Mouse (Mus musculus): Measurements from ENCODE around the gene Slc2a1. TPM values are rescaled to one million over a fixed set of nuclear protein-coding genes. Genes with fewer than 3 reads are reported as not detected.
A peak's percentile ranks its signal among the peaks of the same experiment; 100 is the strongest.

Slc2a1 gene
- total RNA-seq, 2 experiments from 2014 or later, result 9.0 to 14.3 TPM

- ATAC-seq (ENCODE audit: poor library complexity, severe bottlenecking), result no peak
Observed at GRCm38 (mm10) chr4:119128547-119128946, 20.0 kb downstream of the Slc2a1 start.

DNA sequence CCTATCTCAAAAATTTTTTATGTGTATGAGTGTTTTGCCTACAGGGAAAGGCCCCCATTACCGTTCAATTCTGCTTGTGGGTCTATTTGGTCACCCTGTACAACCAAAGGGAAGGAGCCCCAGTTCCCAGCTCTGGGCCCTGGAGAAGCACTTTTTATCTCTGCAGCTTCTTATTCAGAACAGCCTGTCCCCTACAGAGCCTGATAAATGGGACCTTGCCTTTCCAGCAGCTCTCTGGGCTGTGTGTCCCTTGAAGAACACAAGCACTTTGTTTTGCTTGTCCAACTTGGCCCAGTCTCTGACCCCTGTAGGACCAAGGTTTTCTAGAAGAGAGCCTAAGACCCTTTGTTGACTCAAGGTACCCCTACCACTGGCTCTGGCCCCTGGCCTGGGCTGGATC is 20.6 kb downstream of the Slc2a1 start:
- no peak for ATAC-seq (ENCODE audit: poor library complexity, severe bottlenecking)

GRCm38 (mm10) chr4:119131189-119131910 is 22.8 kb downstream of the Slc2a1 start:
- ATAC-seq (ENCODE audit: poor library complexity, severe bottlenecking), result peak; percentile 62

- no peak for ATAC-seq (ENCODE audit: poor library complexity, severe bottlenecking)
Observed at GRCm38 (mm10) chr4:119133306-119133705, 24.8 kb downstream of the Slc2a1 start.

DNA sequence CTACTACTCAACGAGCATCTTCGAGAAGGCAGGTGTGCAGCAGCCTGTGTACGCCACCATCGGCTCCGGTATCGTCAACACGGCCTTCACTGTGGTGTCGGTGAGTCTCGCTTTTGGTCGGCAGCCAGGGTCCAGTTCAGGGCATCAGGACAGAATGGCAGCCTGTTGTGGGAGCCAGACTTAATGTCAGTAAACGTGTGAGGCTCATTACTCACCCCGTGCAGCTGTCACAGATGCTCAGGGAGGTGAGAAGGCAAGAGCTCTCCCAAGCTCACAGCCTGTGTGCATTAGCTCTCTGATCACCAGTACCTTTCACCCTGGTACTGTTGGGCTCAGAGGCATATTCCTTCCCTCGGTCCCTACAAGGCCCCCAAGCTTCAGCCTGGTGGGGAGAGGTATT is 25.3 kb downstream of the Slc2a1 start:
- no peak for ATAC-seq (ENCODE audit: poor library complexity, severe bottlenecking)

DNA sequence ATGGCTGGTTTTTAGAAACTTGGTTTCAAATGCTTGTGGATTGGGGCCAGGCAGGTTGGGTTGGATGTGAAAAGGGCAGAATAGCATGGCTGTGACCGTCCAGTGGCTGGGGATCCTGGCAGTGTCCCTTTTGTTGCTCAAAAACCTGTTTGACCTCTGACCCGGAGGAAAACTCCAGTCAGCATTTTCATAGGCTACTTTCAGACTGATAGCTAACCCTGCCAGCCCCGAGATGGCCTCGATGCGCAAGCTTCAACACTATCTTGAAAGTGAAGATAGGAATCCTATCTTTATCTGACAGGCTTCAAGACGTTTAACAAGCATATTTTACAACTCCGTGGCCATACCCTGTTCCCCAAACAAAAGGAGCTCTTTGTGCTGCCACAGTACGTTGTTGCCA is 28.8 kb downstream of the Slc2a1 start:
- no peak for ATAC-seq (ENCODE audit: poor library complexity, severe bottlenecking)

GRCm38 (mm10) chr4:119138171-119138570 is 29.7 kb downstream of the Slc2a1 start:
- no peak for ATAC-seq (ENCODE audit: poor library complexity, severe bottlenecking)

DNA sequence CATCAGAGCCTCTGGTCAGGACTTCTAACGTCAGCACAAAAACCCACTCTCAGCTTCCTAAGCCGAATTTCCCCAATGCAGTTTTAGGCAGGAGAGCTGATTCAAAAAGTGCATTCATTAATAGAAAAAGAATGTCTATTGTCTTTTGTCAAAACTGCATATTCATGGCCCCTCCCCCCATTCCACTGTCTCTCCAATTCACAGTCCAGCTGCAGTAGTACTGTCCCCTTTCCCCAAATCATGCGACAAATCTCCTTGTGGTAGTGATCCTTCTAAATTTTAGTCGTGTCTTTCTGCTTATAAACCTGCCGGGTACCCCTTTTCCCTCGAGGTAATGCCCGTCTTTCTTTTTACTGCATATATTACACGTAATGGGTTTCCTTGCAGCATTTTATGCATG is 30.3 kb downstream of the Slc2a1 start:
- ATAC-seq (ENCODE audit: poor library complexity, severe bottlenecking), result no peak

DNA sequence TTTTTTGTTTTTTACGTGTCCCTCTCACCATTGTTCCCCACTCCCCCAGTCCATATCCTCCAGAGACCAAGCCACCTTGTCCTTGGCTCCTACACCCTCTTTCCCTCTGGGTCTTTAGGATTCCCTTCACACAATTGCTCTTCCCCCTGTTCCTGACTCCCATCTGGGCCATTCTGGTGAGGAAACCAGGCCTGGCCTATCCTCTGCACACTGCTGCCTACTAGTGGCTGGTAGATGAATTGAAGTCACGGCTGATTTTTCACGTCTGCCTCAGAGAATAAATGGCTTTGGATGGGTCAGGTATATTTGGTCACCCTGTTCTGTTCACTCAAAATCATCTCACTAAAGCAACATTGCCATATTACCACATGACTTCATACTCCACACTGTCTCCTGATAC is 31.6 kb downstream of the Slc2a1 start:
- peak; percentile 90 for ATAC-seq (ENCODE audit: poor library complexity, severe bottlenecking)

DNA sequence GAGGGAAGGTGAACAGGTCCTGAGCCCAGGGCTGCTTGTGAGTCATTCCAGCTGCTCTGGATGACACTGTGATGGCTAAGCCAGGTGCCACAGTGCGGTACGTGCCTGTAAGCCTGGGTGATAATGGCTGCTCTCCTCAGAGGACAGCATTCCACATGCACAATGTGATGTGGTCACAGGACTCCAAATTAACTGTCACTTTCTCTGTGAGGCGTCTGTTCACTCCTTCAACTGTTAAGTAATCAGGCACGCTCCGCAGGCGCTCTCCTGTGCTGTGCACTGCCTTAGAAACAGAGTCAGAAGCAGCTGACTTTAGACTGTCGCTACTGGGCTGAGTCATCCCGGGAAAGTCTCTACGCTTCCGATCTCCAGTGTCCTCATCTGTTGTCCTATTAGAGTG is 32.7 kb downstream of the Slc2a1 start:
- no peak for ATAC-seq (ENCODE audit: poor library complexity, severe bottlenecking)

DNA sequence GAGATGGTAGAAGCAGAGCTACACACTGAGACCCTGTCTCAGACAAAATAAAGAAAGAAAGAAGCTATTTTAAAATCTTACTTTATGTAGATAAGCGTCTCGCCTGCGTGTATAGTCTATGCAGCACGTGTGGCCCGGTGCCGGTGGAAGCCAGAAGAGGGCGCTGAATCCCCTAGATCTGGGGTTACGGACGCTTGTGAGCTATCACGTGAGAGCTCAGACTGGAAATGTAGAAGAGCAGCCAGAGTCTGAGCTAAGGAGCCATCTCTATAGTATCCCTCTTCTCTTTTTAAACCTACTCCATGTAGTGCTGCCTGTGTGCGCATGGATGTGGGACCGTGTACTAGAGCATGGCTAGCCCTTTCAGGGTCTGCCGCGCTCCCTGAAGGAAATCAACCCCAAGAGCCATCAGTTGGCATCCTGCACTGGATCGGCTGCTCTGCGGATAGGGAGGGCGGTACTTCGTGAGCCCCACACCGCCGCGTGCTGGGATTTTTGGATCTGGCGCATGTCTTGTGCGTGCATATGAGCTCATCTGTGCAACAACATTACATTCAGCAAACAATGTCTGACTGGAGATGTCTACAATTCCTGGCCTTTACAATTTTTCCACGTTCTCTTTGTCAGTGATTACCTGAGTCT is 33.8 kb downstream of the Slc2a1 start:
- peak; percentile 72 for ATAC-seq (ENCODE audit: poor library complexity, severe bottlenecking)

GRCm38 (mm10) chr4:119146816-119147215 is 38.3 kb downstream of the Slc2a1 start:
- ATAC-seq (ENCODE audit: poor library complexity, severe bottlenecking), result no peak

GRCm38 (mm10) chr4:119147347-119147746 is 38.8 kb downstream of the Slc2a1 start:
- no peak for ATAC-seq (ENCODE audit: poor library complexity, severe bottlenecking)

GRCm38 (mm10) chr4:119148741-119149140 is 40.2 kb downstream of the Slc2a1 start:
- ATAC-seq (ENCODE audit: poor library complexity, severe bottlenecking), result no peak

- ATAC-seq (ENCODE audit: poor library complexity, severe bottlenecking), result peak; percentile 80
Observed at GRCm38 (mm10) chr4:119157186-119157585, 48.7 kb downstream of the Slc2a1 start.

DNA sequence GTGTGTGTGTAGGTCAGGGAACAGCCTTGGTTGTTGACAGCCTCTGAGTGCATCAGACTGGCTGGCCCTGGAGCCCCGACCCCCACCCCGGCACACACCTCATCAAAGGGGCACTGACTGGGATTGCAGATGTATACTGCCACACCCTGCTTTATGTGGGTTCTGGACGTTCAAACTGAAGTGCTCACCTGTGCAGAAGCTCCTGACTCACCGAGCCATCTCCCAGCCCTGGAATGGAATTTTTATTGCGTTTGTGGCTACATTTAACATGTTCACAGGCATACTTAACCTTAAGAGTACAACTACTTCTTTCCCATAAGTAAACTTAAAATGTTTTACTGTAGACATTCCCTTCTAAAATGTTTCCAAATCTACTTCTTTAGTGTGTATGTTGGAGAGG is 49.4 kb downstream of the Slc2a1 start:
- ATAC-seq (ENCODE audit: poor library complexity, severe bottlenecking), result no peak

DNA sequence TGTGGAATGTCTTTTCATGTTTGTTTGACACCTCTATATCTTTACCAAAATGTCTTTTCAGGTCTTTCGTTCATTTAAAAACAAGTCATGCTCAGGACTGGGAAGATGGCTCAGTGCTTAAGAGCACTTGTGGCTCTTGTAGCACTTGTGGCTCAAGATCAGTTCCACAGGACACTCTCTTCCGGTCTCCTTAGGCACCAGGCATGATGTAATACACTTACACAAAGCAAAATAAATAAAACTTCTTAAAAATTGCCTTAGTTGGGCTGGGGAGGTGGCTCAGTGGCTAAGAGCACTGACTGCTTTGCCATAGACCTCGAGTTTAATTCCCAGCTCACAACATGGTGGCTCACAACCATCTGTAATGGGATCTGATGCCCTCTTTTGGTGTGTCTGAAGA is 52.8 kb downstream of the Slc2a1 start:
- ATAC-seq (ENCODE audit: poor library complexity, severe bottlenecking), result no peak

- no peak for ATAC-seq (ENCODE audit: poor library complexity, severe bottlenecking)
Observed at GRCm38 (mm10) chr4:119162990-119163389, 54.5 kb downstream of the Slc2a1 start.

DNA sequence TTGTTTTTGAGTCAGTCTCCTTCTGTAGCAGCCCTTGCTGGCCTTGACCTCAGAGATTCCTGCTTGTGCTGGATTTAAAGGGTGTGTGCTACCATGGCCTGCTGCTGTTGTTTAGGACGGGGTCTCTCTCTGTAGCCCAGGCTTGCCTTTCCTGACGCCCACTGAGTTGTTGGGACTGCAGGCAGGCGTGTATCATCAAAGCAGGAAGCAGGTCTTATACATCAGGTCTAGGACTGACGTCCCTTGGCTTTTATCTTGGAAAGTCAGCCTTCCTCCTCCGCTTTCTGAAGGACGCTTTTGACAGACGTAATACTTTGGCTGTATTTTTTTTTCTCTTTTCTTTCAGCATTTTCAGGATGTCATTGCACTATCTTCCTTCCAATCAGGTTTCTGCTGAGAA is 57.4 kb downstream of the Slc2a1 start:
- no peak for ATAC-seq (ENCODE audit: poor library complexity, severe bottlenecking)

DNA sequence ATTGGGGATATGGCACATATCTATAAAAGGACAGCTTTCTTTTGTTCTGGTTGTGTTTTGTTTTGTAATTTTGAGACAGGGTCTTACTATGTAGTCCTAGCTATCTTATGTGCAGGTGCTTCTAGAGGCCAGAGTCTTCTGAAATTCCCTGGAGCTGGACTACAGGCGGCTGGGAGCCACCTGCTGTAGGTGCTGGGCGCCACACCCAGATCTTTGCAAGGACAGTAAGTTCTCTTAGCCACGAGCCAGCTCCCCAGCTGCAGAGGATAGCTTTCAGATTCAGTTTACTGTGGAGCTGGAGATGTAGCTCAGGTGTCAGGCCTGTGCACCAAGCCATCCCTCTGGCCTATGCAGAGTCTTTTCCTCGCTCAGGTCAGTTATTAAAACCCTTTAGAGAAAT is 58.6 kb downstream of the Slc2a1 start:
- no peak for ATAC-seq (ENCODE audit: poor library complexity, severe bottlenecking)

DNA sequence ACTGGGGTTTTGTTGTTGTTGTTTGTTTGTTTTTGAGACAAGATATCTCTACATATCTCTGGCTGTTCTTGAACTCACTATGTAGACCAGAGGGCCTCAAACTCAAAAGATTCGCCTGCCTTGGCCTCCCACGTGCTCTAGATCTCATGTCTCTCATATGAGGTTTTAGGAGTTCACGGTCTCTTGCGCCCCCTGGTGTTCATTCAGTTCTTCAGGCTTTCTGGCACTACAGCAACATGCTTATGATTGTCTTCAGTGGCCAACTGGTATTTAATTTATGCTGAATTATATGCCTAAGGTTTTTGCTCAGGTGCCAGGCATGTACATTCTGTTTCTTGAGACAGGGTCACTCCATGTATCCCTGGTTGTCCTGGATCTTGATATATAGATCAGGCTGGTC is 59.2 kb downstream of the Slc2a1 start:
- ATAC-seq (ENCODE audit: poor library complexity, severe bottlenecking), result peak; percentile 96

DNA sequence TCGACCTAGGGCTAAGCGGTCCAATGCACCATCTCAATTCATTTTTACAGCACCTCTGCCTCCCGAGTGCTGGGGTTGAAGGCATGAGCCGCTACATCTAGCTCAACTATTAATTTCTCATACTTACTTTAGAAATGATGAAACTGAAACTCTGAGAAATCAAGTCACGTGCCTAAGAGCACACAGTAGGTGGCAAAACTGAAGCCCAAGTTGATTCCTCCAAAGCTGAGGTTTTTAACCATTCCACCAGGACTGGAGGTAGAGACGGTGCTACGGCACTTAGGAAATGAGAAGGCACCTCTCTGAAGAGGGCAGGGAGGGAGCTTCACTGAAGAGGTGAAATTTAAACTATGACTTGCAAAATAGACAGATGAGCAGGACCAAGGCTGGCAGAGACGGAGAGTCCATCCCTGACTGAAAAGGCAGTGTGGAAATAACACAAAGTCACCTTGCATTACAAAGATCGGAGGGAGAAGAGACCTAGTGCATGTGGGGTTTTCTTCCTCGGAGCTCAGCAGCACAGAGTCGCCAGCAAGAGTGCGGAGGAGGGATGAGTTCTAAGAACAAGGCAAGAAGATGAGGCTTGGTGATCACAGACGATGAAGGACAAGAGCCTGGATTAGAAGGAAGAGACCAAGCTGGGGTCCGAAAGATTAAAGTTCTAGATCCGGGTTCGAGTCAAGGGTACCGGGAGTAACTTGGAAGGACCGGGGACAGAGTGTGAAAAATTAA is 64.6 kb downstream of the Slc2a1 start:
- 0 out of 2 replicates have a peak, but pooled peaks have one; percentile 5 for ATAC-seq (ENCODE audit: poor library complexity, severe bottlenecking)

Data from megakaryocyte, adult 5-6 weeks (primary cell).